Mouse (Mus musculus): ENCODE data around the gene Zbtb34. TPM values are rescaled to one million over a fixed set of nuclear protein-coding genes. Genes with fewer than 3 reads are reported as not detected.

Gene Zbtb34
- polyA plus RNA-seq, 1 experiment from 2014 or later: 8.0 TPM

- no peaks in the 10 kb centered on the region for H3K27me3 ChIP-seq (ENCODE audit: control insufficient read depth, insufficient read depth, low read length)
Observed at GRCm38 (mm10) chr2:33462066-33462465, 30.9 kb upstream of the Zbtb34 start.

GRCm38 (mm10) chr2:33461066-33461465 lies 29.9 kb upstream of the Zbtb34 start:
- no peak for DNase-seq (ENCODE audit: low spot score)
- ATAC-seq (ENCODE audit: low FRiP score): no peak
- Histone ChIP-seq H3K9me3 (ENCODE audit: control insufficient read depth, low read length) (no peaks in the 10 kb centered on the region), H3K36me3 (ENCODE audit: control insufficient read depth, insufficient read depth, low read length) (0 out of 2 replicates have a peak, but pooled peaks cover 2% of the 10 kb centered on the region), H3K27ac (ENCODE audit: low read depth, low read length) (no peak overlapping the region), H3K4me2 (replicated peaks; ENCODE audit: low read depth, low read length) (no peak overlapping the region), H3K4me1 (replicated peaks; ENCODE audit: control insufficient read depth, insufficient read depth, low read length) (no peaks in the 10 kb centered on the region), H3K27me3 (ENCODE audit: control insufficient read depth, insufficient read depth, low read length) (no peaks in the 10 kb centered on the region), H3K9ac (ENCODE audit: low read depth, low read length) (no peak overlapping the region), H3K4me3 (ENCODE audit: low read depth, low read length) (no peak overlapping the region)
- 71% methylated on average over 1 of the region's 1 CpGs for WGBS

More at GRCm38 (mm10) chr2:33462066-33462465, 30.9 kb upstream of the Zbtb34 start:
- Histone ChIP-seq H3K27ac (ENCODE audit: low read depth, low read length) (no peak overlapping the region), H3K36me3 (ENCODE audit: control insufficient read depth, insufficient read depth, low read length) (0 out of 2 replicates have a peak, but pooled peaks cover 2% of the 10 kb centered on the region), H3K9me3 (ENCODE audit: control insufficient read depth, low read length) (no peaks in the 10 kb centered on the region), H3K4me3 (ENCODE audit: low read depth, low read length) (no peak overlapping the region), H3K4me1 (replicated peaks; ENCODE audit: control insufficient read depth, insufficient read depth, low read length) (no peaks in the 10 kb centered on the region; the same call in 1 of the 2 replicates), H3K9ac (ENCODE audit: low read depth, low read length) (no peak overlapping the region), H3K4me2 (replicated peaks; ENCODE audit: low read depth, low read length) (no peak overlapping the region)
- DNase-seq (ENCODE audit: low spot score) (no peak), ATAC-seq (ENCODE audit: low FRiP score) (no peak)
- WGBS: 90% methylated on average over 7 of the region's 7 CpGs

GRCm38 (mm10) chr2:33459660-33460059 lies 28.5 kb upstream of the Zbtb34 start:
- WGBS: 93% methylated on average over 4 of the region's 4 CpGs
- DNase-seq (ENCODE audit: low spot score) (no peak), ATAC-seq (ENCODE audit: low FRiP score) (no peak)
- Histone ChIP-seq H3K27me3 (ENCODE audit: control insufficient read depth, insufficient read depth, low read length) (no peaks in the 10 kb centered on the region), H3K36me3 (ENCODE audit: control insufficient read depth, insufficient read depth, low read length) (0 out of 2 replicates have a peak, but pooled peaks cover 2% of the 10 kb centered on the region), H3K9me3 (ENCODE audit: control insufficient read depth, low read length) (no peaks in the 10 kb centered on the region), H3K4me3 (ENCODE audit: low read depth, low read length) (no peak overlapping the region), H3K4me2 (replicated peaks; ENCODE audit: low read depth, low read length) (no peak overlapping the region), H3K4me1 (replicated peaks; ENCODE audit: control insufficient read depth, insufficient read depth, low read length) (no peaks in the 10 kb centered on the region), H3K9ac (ENCODE audit: low read depth, low read length) (no peak overlapping the region), H3K27ac (ENCODE audit: low read depth, low read length) (no peak overlapping the region)

GRCm38 (mm10) chr2:33456696-33457095 lies 25.6 kb upstream of the Zbtb34 start:
- Histone ChIP-seq H3K4me3 (ENCODE audit: low read depth, low read length) (no peak overlapping the region), H3K9me3 (ENCODE audit: control insufficient read depth, low read length) (no peaks in the 10 kb centered on the region), H3K9ac (ENCODE audit: low read depth, low read length) (no peak overlapping the region), H3K27ac (ENCODE audit: low read depth, low read length) (no peak overlapping the region), H3K4me2 (replicated peaks; ENCODE audit: low read depth, low read length) (no peak overlapping the region), H3K36me3 (ENCODE audit: control insufficient read depth, insufficient read depth, low read length) (0 out of 2 replicates have a peak, but pooled peaks cover 6% of the 10 kb centered on the region), H3K4me1 (replicated peaks; ENCODE audit: control insufficient read depth, insufficient read depth, low read length) (no peaks in the 10 kb centered on the region), H3K27me3 (ENCODE audit: control insufficient read depth, insufficient read depth, low read length) (no peaks in the 10 kb centered on the region)
- DNase-seq (ENCODE audit: low spot score) (no peak), ATAC-seq (ENCODE audit: low FRiP score) (no peak)
- 86% methylated on average over 3 of the region's 3 CpGs for WGBS

GRCm38 (mm10) chr2:33456242-33456641 lies 25.1 kb upstream of the Zbtb34 start:
- H3K4me3 ChIP-seq (ENCODE audit: low read depth, low read length): no peak overlapping the region
- no peaks in the 10 kb centered on the region for H3K27me3 ChIP-seq (ENCODE audit: control insufficient read depth, insufficient read depth, low read length)
- H3K36me3 ChIP-seq (ENCODE audit: control insufficient read depth, insufficient read depth, low read length): peaks cover 6% of the 10 kb centered on the region; the same call in 1 of the 2 replicates
- WGBS: 96% methylated on average over 5 of the region's 5 CpGs
- H3K9ac ChIP-seq (ENCODE audit: low read depth, low read length): no peak overlapping the region
- ATAC-seq (ENCODE audit: low FRiP score): no peak
- H3K4me1 ChIP-seq (replicated peaks; ENCODE audit: control insufficient read depth, insufficient read depth, low read length): no peaks in the 10 kb centered on the region
- H3K4me2 ChIP-seq (replicated peaks; ENCODE audit: low read depth, low read length): no peak overlapping the region
- no peak overlapping the region for H3K27ac ChIP-seq (ENCODE audit: low read depth, low read length)
- DNase-seq (ENCODE audit: low spot score): no peak
- H3K9me3 ChIP-seq (ENCODE audit: control insufficient read depth, low read length): no peaks in the 10 kb centered on the region

GRCm38 (mm10) chr2:33455350-33455749 lies 24.2 kb upstream of the Zbtb34 start:
- ATAC-seq (ENCODE audit: low FRiP score): no peak
- no peaks in the 10 kb centered on the region for H3K4me1 ChIP-seq (replicated peaks; ENCODE audit: control insufficient read depth, insufficient read depth, low read length)
- H3K4me3 ChIP-seq (ENCODE audit: low read depth, low read length): no peak overlapping the region
- DNase-seq (ENCODE audit: low spot score): no peak
- H3K27ac ChIP-seq (ENCODE audit: low read depth, low read length): no peak overlapping the region
- H3K9ac ChIP-seq (ENCODE audit: low read depth, low read length): no peak overlapping the region
- WGBS: 82% methylated on average over 3 of the region's 3 CpGs
- no peaks in the 10 kb centered on the region for H3K27me3 ChIP-seq (ENCODE audit: control insufficient read depth, insufficient read depth, low read length)
- no peaks in the 10 kb centered on the region for H3K9me3 ChIP-seq (ENCODE audit: control insufficient read depth, low read length)
- H3K36me3 ChIP-seq (ENCODE audit: control insufficient read depth, insufficient read depth, low read length): peaks cover 10% of the 10 kb centered on the region; the same call in 1 of the 2 replicates
- no peak overlapping the region for H3K4me2 ChIP-seq (replicated peaks; ENCODE audit: low read depth, low read length)

- no peak overlapping the region for H3K4me3 ChIP-seq (ENCODE audit: low read depth, low read length)
- no peaks in the 10 kb centered on the region for H3K9me3 ChIP-seq (ENCODE audit: control insufficient read depth, low read length)
- H3K4me1 ChIP-seq (replicated peaks; ENCODE audit: control insufficient read depth, insufficient read depth, low read length): no peaks in the 10 kb centered on the region
- H3K9ac ChIP-seq (ENCODE audit: low read depth, low read length): no peak overlapping the region
- H3K27me3 ChIP-seq (ENCODE audit: control insufficient read depth, insufficient read depth, low read length): no peaks in the 10 kb centered on the region
- no peak overlapping the region for H3K4me2 ChIP-seq (replicated peaks; ENCODE audit: low read depth, low read length)
- DNase-seq (ENCODE audit: low spot score) (no peak), ATAC-seq (ENCODE audit: low FRiP score) (no peak)
- 89% methylated on average over 8 of the region's 8 CpGs for WGBS
- no peak overlapping the region for H3K27ac ChIP-seq (ENCODE audit: low read depth, low read length)
- H3K36me3 ChIP-seq (ENCODE audit: control insufficient read depth, insufficient read depth, low read length): peaks cover 10% of the 10 kb centered on the region; the same call in 1 of the 2 replicates
Observed at GRCm38 (mm10) chr2:33454816-33455215, 23.7 kb upstream of the Zbtb34 start.

GRCm38 (mm10) chr2:33453476-33453875 lies 22.4 kb upstream of the Zbtb34 start:
- H3K27ac ChIP-seq (ENCODE audit: low read depth, low read length): no peak overlapping the region
- 87% methylated on average over 3 of the region's 3 CpGs for WGBS

GRCm38 (mm10) chr2:33452721-33453120 lies 21.6 kb upstream of the Zbtb34 start:
- H3K4me3 ChIP-seq (ENCODE audit: low read depth, low read length): no peak overlapping the region
- H3K27me3 ChIP-seq (ENCODE audit: control insufficient read depth, insufficient read depth, low read length): no peaks in the 10 kb centered on the region
- ATAC-seq (ENCODE audit: low FRiP score) (no peak), DNase-seq (ENCODE audit: low spot score) (no peak)
- H3K4me2 ChIP-seq (replicated peaks; ENCODE audit: low read depth, low read length): no peak overlapping the region
- peaks cover 7% of the 10 kb centered on the region; the same call in 1 of the 2 replicates for H3K36me3 ChIP-seq (ENCODE audit: control insufficient read depth, insufficient read depth, low read length)
- no peaks in the 10 kb centered on the region for H3K9me3 ChIP-seq (ENCODE audit: control insufficient read depth, low read length)
- 91% methylated on average over 5 of the region's 5 CpGs for WGBS
- no peak overlapping the region for H3K9ac ChIP-seq (ENCODE audit: low read depth, low read length)
- no peaks in the 10 kb centered on the region for H3K4me1 ChIP-seq (replicated peaks; ENCODE audit: control insufficient read depth, insufficient read depth, low read length)
- H3K27ac ChIP-seq (ENCODE audit: low read depth, low read length): no peak overlapping the region

More at GRCm38 (mm10) chr2:33453476-33453875, 22.4 kb upstream of the Zbtb34 start:
- Histone ChIP-seq H3K4me1 (replicated peaks; ENCODE audit: control insufficient read depth, insufficient read depth, low read length) (no peaks in the 10 kb centered on the region), H3K36me3 (ENCODE audit: control insufficient read depth, insufficient read depth, low read length) (peaks cover 7% of the 10 kb centered on the region; the same call in 1 of the 2 replicates), H3K4me2 (replicated peaks; ENCODE audit: low read depth, low read length) (no peak overlapping the region), H3K4me3 (ENCODE audit: low read depth, low read length) (no peak overlapping the region), H3K9me3 (ENCODE audit: control insufficient read depth, low read length) (no peaks in the 10 kb centered on the region), H3K27me3 (ENCODE audit: control insufficient read depth, insufficient read depth, low read length) (no peaks in the 10 kb centered on the region), H3K9ac (ENCODE audit: low read depth, low read length) (no peak overlapping the region)
- DNase-seq (ENCODE audit: low spot score): no peak
- ATAC-seq (ENCODE audit: low FRiP score): no peak

All from hindbrain, embryonic 11.5 days (tissue).